Mouse (Mus musculus) liver, postnatal 0 days (tissue): ENCODE measurements around the gene Esrra. TPM values are rescaled to one million over a fixed set of nuclear protein-coding genes. Genes with fewer than 3 reads are reported as not detected.

ENCODE experiments used
- ATAC-seq: fragments of 200-750 bp; cut with Nextera tagmentation; 2 replicates; pipeline ENCODE4 v1.8.0; 2017; ENCODE audit warnings: mild to moderate bottlenecking, moderate library complexity
- DNase-seq: peaks from one replicate; pipeline ENCODE4 v3.0.0-alpha.2; 2016
- H3K27ac ChIP-seq: fragments of 300-500 bp; sonication (generic); 2 replicates; pipeline ENCODE4 v1.5.1; 2014; ENCODE audit warnings: antibody characterized with exemption, moderate library complexity, mild to moderate bottlenecking, low read depth
- H3K27me3 ChIP-seq: fragments of 300-500 bp; sonication (generic); 2 replicates; pipeline ENCODE4 v1.6.1; 2014; ENCODE audit warnings: low read length, control low read depth, mixed read lengths; ENCODE audit not compliant: insufficient read depth
- H3K36me3 ChIP-seq: fragments of 300-500 bp; sonication (generic); replicated peaks from 2 replicates; pipeline ENCODE4 v1.6.1; 2014; ENCODE audit warnings: mild to moderate bottlenecking, control low read depth, low read length, moderate library complexity, mixed read lengths; ENCODE audit not compliant: insufficient read depth
- H3K4me1 ChIP-seq: fragments of 300-500 bp; sonication (generic); 2 replicates; pipeline ENCODE4 v1.6.1; 2014; ENCODE audit warnings: antibody characterized with exemption, mild to moderate bottlenecking, control low read depth; ENCODE audit not compliant: insufficient read depth
- H3K4me2 ChIP-seq: fragments of 300-500 bp; sonication (generic); 2 replicates; pipeline ENCODE4 v1.6.1; 2014; ENCODE audit warnings: low read depth, mild to moderate bottlenecking, low read length, moderate library complexity, mixed read lengths
- H3K4me3 ChIP-seq: fragments of 300-500 bp; sonication (generic); 2 replicates; pipeline ENCODE4 v1.5.1; 2014; ENCODE audit warnings: low read depth, low read length
- H3K9ac ChIP-seq: fragments of 300-500 bp; sonication (generic); replicated peaks from 2 replicates; pipeline ENCODE4 v1.6.1; 2014; ENCODE audit warnings: mild to moderate bottlenecking, moderate library complexity
- H3K9me3 ChIP-seq: fragments of 300-500 bp; sonication (generic); 2 replicates; pipeline ENCODE4 v1.6.1; 2016; ENCODE audit warnings: mild to moderate bottlenecking, control low read depth, low read length, mixed read lengths
- CTCF ChIP-seq: sonication (generic); IDR thresholded peaks from 2 replicates; pipeline ENCODE4 v1.5.1; 2016; ENCODE audit warnings: antibody characterized with exemption, low read depth
- EP300 ChIP-seq: IDR thresholded peaks from 2 replicates; pipeline ENCODE4 v1.6.1; 2016; ENCODE audit warnings: antibody characterized with exemption, low read depth, mild to moderate bottlenecking
- WGBS: fragments of 180-500 bp; shearing (Covaris S2); extraction: QIAGEN DNeasy Blood & Tissue Kit; methylation state at CpG from one replicate; pipeline ENCODE4 v1.1.7; 2014; ENCODE audit not compliant: insufficient replicate concordance; 5-methylcytosine and 5-hydroxymethylcytosine counted together
- polyA plus RNA-seq: library from polyadenylated mRNA; unstranded; fragments of >200 nt; fragmentation: Nextera tagmentation; extraction: Ambion mirVana; gene quantifications from 2 replicates; pipeline ENCODE4 v1.2.1, GENCODE M21; 2015

The Esrra gene
- polyA plus RNA-seq, 1 experiment from 2014 or later = 8.2 TPM

DNA sequence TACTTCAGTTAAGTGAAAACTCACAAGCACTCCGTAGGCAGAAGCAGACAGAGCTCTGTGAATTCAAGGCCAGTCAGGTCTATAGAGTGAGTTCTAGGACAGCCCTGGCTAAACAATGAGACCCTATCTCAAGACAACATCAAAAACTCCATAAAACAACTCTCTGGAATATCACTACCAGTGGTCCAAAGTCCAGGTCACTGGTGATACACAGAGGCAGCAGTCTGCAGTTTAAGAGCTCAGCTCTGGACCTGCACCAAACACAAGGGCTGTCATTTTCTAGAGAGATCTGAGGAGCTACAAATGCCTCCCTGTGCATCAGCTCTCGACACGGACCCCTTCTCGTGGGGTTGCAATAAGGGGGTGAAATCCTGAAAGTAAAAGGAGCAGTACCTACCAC lies 3.3 kb downstream of the Esrra start:
- no peak overlapping the region for H3K4me2 ChIP-seq
- H3K27me3 ChIP-seq = peaks cover 2% of the 10 kb centered on the region; the same call in 1 of the 2 replicates
- ATAC-seq (no peak), DNase-seq (no peak)
- peak overlapping the region; percentile 22; the same call in 1 of the 2 replicates for H3K27ac ChIP-seq
- TF ChIP-seq EP300 = no peak
- TF ChIP-seq CTCF = no peak
- H3K9me3 ChIP-seq = no peaks in the 10 kb centered on the region
- H3K4me1 ChIP-seq = peaks cover 29% of the 10 kb centered on the region
- no peak overlapping the region for H3K4me3 ChIP-seq
- WGBS = 70% methylated on average over 4 of the region's 4 CpGs
- peaks cover 23% of the 10 kb centered on the region for H3K36me3 ChIP-seq
- H3K9ac ChIP-seq = no peak overlapping the region

- Histone ChIP-seq H3K27ac (no peak overlapping the region), H3K4me2 (no peak overlapping the region), H3K9ac (no peak overlapping the region), H3K36me3 (peaks cover 41% of the 10 kb centered on the region), H3K4me1 (peaks cover 21% of the 10 kb centered on the region), H3K4me3 (no peak overlapping the region), H3K9me3 (no peaks in the 10 kb centered on the region), H3K27me3 (no peaks in the 10 kb centered on the region)
- 84% methylated on average over 4 of the region's 4 CpGs for WGBS
- no peak for TF ChIP-seq EP300
- no peak for TF ChIP-seq CTCF
- no peak for ATAC-seq
- no peak for DNase-seq
Measured at GRCm38 (mm10) chr19:6916496-6916895, 5.1 kb downstream of the Esrra start.

DNA sequence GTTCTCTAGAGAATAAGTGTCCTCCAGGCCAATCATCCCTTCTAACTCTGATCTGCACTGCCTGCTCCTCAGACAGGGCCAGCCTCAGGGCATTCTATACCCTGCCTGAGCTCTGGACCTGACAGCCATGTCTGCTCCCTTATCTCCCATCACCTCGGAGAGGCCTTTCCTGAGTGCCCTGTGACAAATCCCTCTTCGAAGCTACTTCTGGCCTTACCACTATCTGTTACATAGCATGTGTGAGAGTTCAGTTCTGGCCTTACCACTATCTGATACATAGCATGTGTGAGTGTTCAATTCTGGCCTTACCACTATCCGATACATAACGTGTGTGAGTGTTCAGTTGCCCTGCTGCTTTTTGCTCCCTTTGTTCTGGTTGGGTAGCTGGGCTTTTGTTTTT lies 6.3 kb downstream of the Esrra start:
- WGBS = 45% methylated on average over 4 of the region's 4 CpGs
- H3K4me1 ChIP-seq = peaks cover 21% of the 10 kb centered on the region
- H3K9me3 ChIP-seq = no peaks in the 10 kb centered on the region
- H3K4me2 ChIP-seq = no peak overlapping the region
- H3K27ac ChIP-seq = no peak overlapping the region
- H3K27me3 ChIP-seq = no peaks in the 10 kb centered on the region
- TF ChIP-seq CTCF = no peak
- TF ChIP-seq EP300 = no peak
- H3K4me3 ChIP-seq = no peak overlapping the region
- DNase-seq (no peak), ATAC-seq (peak; percentile 36)
- H3K9ac ChIP-seq = no peak overlapping the region
- H3K36me3 ChIP-seq = peaks cover 46% of the 10 kb centered on the region

- WGBS = 87% methylated on average over 9 of the region's 9 CpGs
- Histone ChIP-seq H3K9ac (no peak overlapping the region), H3K4me2 (no peak overlapping the region), H3K36me3 (peaks cover 44% of the 10 kb centered on the region), H3K27ac (no peak overlapping the region), H3K4me3 (no peak overlapping the region), H3K4me1 (peaks cover 14% of the 10 kb centered on the region), H3K9me3 (no peaks in the 10 kb centered on the region), H3K27me3 (no peaks in the 10 kb centered on the region)
- DNase-seq (no peak), ATAC-seq (no peak)
- TF ChIP-seq EP300 (no peak), CTCF (no peak)
Measured at GRCm38 (mm10) chr19:6914540-6914939, 7.1 kb downstream of the Esrra start.

DNA sequence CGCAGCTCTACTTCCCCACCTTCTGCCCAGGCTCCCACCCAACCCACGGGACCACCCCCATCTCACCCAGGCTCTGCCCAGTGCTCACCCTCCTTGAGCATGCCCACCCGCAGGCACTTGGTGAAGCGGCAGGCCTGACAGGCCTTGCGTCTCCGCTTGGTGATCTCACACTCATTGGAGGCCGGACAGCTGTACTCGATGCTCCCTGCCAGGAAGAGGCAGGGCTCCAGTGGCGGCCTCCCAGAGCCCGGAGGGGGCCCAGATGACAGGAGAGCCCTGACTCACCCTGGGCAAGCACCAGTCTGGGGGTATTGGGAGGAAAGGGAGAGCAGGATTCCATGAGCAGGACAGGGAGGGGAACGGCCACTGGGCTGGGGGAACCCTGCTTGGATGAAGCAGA lies 7.6 kb downstream of the Esrra start:
- ATAC-seq (no peak), DNase-seq (no peak)
- H3K9me3 ChIP-seq = no peaks in the 10 kb centered on the region
- no peak overlapping the region for H3K27ac ChIP-seq
- H3K4me3 ChIP-seq = no peak overlapping the region
- peaks cover 43% of the 10 kb centered on the region for H3K36me3 ChIP-seq
- WGBS = 86% methylated on average over 11 of the region's 11 CpGs
- H3K27me3 ChIP-seq = no peaks in the 10 kb centered on the region
- TF ChIP-seq CTCF (no peak), EP300 (no peak)
- no peak overlapping the region for H3K9ac ChIP-seq
- peaks cover 13% of the 10 kb centered on the region for H3K4me1 ChIP-seq
- H3K4me2 ChIP-seq = no peak overlapping the region

GRCm38 (mm10) chr19:6913036-6913435 lies 8.6 kb downstream of the Esrra start:
- Histone ChIP-seq H3K9me3 (no peaks in the 10 kb centered on the region), H3K27me3 (no peaks in the 10 kb centered on the region), H3K27ac (no peak overlapping the region), H3K9ac (no peak overlapping the region), H3K4me3 (no peak overlapping the region), H3K36me3 (peaks cover 34% of the 10 kb centered on the region), H3K4me2 (no peak overlapping the region), H3K4me1 (peaks cover 10% of the 10 kb centered on the region)
- ATAC-seq = no peak
- WGBS = 80% methylated on average over 6 of the region's 6 CpGs
- DNase-seq = no peak
- TF ChIP-seq EP300 = no peak
- TF ChIP-seq CTCF = no peak
